Mouse (Mus musculus) CH12.LX (cell line): Measurements from ENCODE around the gene Ankrd11.

Source experiments
- CHD1 ChIP-seq: IDR thresholded peaks from 2 replicates; pipeline ENCODE4 v1.6.1; 2012; ENCODE audit warnings: low read depth, low read length, improper control_type of control experiment, inconsistent platforms
- CTCF ChIP-seq, 2 experiments: IDR thresholded peaks in 1 of 2; conservative IDR thresholded peaks in 1 of 2; 2 replicates each; pipeline ENCODE4 v1.5.1; 2011 to 2012; ENCODE audit warnings: low read depth in 2 of 2, low read length in 2 of 2, improper control_type of control experiment in 1 of 2, inconsistent platforms in 1 of 2, mild to moderate bottlenecking in 1 of 2, moderate library complexity in 1 of 2
- EP300 ChIP-seq: IDR thresholded peaks from 2 replicates; pipeline ENCODE4 v1.6.1; 2011; ENCODE audit warnings: low read length, improper control_type of control experiment
- ETS1 ChIP-seq: conservative IDR thresholded peaks from 2 replicates; pipeline ENCODE4 v1.6.1; 2012; ENCODE audit warnings: low read depth, mild to moderate bottlenecking, inconsistent platforms, low read length, improper control_type of control experiment, moderate library complexity
- POLR2A ChIP-seq: IDR thresholded peaks from 2 replicates; pipeline ENCODE4 v1.6.1; 2011; ENCODE audit warnings: low read depth, mild to moderate bottlenecking, improper control_type of control experiment, low read length
- ZNF384 ChIP-seq: IDR thresholded peaks from 2 replicates; pipeline ENCODE4 v1.6.1; 2012; ENCODE audit warnings: low read depth, low read length, improper control_type of control experiment, inconsistent platforms

- TF ChIP-seq CTCF (conservative IDR thresholded peaks at IDR 0.05 in 1 of 2, IDR thresholded peaks at IDR 0.05 in 1 of 2; ENCODE audit: low read depth in 2 of 2, low read length in 2 of 2), result no peak
- no peak for TF ChIP-seq EP300
- TF ChIP-seq ETS1, result no peak
- TF ChIP-seq POLR2A, result no peak
- no peak for TF ChIP-seq ZNF384
- no peak for TF ChIP-seq CHD1
Observed at GRCm38 (mm10) chr8:122918438-122919107, 123.5 kb downstream of the Ankrd11 start.
